Mouse (Mus musculus) layer of hippocampus, adult 11-12 months (tissue): ENCODE measurements around the gene Nmt1.
A peak's percentile ranks its signal among the peaks of the same experiment; 100 is the strongest.

Experiments
- DNase-seq: peaks from one replicate; pipeline ENCODE4 v3.0.0; 2022; ENCODE audit warnings: low spot score

Nmt1 gene

DNA sequence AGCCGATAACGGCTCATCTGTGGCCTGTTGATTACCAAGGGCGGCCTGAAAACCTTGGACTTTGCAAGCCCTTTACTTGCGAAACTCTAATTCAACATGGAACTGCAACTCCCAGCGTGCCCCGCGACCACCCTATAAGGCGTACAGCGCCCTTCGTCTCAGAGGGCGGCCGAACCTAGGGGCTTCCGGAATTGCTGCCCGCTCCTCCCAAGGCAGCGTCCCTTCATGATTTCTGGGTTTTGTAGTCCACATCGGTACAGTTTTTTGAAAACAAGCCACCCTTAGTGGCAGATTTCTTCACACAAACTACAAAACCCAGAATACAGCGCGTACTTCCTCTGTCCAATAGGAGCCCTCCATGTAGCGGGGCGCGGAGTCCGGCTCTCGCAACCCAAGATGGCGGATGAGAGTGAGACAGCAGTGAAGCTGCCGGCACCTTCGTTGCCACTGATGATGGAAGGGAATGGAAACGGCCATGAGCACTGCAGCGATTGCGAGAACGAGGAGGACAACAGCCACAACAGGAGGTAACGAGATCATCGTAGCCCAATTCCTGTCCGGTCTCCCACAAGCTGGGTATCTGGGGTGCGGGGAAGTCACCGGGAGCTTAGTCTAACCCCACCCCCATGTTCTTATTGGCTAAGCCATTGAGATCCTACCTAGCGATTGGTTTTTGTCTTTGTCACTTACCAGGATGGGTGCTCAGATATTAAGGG is at the start of gene Nmt1, which contains the start of gene Dcakd:
Nmt1 (plus strand) TSS at position 15 of the 716 bp plus-strand sequence.
Dcakd (minus strand) TSS at position 158 of the 716 bp plus-strand sequence.
- DNase-seq = peak; percentile 95

DNA sequence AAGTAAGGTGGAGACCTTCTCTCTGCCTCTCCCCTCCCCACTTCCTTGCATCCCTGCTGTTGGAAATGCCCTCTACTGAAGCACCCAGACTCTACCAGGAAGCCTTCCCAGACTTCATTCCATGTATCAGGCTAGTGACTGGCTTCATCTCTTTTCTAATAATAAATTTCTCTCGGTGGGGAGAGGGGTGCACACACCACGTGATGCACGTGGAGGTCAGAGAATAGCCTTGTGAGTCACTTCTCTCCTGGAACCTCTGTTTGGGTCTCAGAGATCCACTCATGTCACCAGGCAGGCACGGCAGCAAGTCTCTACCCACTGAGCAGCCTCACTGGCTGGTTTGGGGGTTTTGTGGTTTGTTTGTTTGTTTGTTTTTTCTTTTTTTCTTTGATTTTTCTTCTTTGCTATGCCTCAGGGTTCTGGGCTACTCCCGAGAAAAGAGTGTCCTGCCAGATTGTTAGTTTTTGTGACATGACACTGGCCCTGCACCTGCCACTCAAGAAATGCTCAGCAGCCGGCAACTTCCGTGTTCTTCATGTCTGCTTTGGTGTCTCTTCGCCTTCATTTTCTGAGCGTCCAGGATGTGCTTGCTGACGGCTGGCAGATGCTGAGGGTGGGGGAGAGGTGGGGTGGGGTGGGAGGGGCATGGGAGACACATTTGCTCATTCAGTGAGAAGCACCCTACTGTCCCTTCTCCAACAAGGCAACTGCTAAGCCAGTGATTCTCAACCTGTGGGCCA is 46.7 kb upstream of the Nmt1 start:
- DNase-seq = no peak

DNA sequence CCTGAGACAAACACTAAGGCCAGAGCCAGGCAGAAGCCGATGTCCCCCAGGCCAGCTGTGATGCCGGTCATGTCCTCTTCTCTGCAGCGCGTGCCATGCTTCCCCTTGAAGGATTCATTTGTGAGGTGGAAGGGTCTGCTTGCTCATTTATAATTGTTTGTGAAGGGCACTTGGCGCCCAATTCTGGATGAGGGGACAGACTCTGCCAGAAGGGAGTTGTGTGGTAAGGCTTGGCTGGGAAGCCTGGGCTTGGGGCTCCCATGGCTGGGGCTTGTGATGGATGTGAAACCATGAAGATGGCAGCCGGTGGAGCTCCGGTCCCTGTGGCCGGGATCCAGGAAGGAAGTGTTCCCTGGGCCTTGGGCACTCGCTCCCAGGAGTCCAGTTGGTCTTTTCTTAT is 43.9 kb upstream of the Nmt1 start:
- no peak for DNase-seq

DNA sequence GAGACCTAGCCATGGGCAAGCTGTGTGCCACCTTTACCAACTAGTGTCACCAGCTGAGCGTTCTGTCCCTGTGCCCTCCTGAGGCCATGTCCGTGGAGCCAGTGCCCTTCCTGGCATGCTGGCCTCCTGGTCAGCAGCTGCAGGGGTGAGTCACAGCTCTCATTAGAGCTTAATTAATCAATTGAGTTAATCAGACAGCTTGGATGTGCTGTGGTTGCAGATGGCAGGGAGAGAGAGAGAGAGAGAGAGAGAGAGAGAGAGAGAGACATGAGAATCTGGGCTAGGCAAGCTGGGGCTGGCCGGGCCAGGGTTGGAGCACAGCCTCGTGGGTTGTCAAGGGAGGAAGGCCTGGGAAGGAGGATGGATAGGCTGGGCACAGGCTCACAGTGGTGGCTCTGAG is 43.4 kb upstream of the Nmt1 start:
- DNase-seq = no peak

DNA sequence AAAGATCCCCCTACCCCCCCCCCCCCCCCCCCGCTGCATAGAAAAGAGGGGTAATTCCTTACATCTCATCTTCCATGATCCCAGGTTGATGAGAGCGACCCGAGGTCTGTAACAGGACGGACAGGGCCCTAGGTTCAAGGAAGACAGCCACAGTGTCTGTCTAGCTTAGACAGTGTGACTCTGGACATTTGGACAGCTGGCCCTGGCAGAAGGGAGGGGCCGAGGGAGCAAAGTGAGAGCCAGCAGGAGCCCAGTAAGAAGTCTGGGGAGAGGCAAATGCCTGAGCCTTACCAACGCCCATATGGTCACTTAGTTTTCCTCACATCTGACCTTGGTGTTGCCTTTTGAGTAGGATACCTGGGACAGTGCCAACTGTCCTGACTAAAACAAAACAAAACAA is 42.8 kb upstream of the Nmt1 start:
- no peak for DNase-seq

DNA sequence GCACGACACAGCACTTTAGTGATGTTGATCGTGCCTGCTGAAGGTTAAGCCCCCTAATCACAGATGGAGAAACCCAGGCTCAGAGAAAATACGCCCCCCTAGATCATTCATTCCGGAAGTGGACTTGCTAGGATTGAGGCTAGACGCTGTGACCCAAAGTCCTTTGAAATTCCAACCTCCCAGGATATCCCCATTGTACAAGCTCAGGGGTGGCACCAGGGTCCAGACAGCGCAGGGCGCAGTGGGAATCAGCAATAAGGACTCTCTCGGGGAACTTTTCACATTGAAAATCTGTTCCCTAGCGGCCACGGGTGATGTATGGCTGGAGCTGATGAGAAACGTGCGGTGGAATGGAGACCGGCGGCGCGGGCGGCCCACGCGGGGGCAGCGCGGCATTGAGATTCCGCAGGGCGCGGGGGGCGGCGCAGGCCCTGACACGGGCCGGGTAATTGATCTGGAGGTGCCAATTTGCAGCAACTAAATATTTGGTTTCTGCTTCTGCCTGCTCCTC is 38.3 kb upstream of the Nmt1 start:
- no peak for DNase-seq

DNA sequence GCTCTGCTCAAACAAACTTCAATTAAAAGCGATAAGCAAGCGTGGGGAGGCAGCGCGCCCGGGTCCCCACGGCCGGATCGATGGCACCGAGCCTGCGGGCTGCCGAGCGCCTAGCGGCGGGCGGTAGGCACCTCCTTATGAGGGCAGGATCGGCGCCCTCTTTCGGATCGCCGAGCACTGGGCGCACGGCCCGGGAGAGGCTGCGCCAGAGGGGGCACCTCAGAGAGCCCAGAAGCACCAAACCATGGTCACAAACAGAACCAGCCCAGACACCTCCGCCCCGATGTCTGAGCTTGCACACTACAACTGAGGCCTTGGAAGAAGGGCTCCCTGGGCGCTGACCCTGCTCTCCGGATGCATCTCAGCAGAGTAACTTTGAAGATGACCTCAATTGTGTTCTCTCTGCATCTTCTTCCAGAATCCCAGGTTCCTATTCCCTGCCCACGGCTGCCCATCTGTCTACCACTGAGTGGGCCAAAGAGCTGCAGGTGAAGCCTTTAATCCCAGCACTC is 37.8 kb upstream of the Nmt1 start:
- peak; percentile 54 for DNase-seq

DNA sequence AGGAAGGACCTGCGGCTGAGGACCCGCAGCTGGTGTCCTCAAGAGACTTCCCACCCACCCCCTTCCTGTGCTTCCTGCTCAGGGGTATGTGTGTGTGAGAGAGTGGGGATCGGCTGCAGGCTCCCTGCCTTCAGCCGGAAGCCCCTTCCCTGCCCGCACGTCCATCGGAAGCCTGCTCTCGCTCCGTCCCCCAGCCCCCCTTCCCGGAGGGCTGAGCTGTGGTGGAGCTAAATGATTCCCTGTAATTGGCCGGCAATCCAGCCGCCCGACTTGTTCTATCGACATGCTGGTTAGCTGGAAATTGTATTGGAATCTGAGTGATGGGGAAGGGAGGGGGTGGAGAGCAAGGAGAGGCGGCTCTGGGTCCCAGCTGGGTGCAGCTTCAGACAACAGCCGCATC is 36.3 kb upstream of the Nmt1 start:
- no peak for DNase-seq

DNA sequence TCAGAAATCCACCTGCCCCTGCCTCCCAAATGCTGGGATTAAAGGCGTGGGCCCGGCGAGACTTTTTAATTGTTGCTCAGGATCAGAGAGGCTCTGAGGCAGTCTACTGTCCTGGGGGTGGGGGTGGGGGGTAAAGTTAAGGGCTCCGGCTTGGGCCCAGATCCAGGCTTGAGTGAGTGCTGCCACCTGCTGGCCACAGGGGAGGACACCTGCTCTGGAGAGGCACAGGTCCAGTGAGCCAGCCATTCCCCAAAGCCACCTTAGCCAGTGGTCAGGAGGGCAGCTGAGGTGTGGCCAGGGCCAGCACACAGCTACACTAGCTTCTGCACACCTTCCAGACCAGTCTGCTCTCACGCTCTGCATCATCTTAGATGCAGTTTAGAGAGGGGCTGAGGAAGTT is 35.0 kb upstream of the Nmt1 start:
- peak; percentile 71 for DNase-seq

DNA sequence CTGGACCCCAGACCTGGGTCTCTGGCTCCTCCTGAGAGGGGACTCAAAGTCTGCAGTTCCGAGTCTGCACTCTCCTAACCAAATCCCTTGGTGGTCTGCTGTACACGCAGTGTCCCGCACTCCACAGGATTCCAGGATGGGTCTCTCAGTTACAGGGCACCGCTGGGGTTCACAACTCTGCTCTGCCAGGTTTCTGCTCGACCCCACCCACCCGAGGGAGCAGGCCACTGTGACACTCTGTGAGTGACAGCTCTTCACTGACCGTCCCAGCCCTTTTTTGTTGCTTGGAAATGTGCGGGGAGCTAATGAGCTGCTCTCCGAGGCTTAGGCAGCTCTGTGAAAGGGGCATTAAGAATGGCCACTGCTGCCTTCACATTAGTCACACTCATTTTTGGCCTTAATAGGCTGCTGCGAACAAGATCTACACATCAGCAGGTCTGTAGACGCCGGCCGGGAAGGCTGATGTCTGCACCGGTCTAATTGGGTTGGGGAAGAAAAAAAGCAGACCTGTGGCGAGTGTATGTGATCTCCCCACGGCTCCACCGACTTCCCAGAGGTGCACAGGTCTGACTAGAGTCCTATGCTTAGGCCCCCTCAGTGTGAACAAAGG is 34.5 kb upstream of the Nmt1 start:
- no peak for DNase-seq

DNA sequence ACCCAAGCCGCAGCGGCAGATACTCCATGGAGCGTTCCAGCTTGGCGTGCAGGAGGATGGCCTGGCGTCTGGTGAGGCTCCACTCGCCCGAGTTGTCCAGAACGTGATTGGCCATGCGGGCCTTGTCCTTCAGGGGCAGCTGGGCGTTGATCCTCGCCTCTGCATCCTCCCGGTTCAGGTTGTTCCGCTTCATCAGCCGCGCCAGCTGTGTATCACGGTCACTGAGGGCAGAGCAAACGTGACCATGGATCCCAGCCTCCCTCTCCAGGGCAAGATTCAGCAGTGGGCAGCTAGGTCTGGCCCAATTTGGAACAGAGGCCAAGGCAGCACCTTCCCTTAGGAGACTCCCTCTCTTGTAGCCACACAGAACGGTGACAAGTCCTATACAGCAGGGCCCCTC is 33.0 kb upstream of the Nmt1 start:
- no peak for DNase-seq

DNA sequence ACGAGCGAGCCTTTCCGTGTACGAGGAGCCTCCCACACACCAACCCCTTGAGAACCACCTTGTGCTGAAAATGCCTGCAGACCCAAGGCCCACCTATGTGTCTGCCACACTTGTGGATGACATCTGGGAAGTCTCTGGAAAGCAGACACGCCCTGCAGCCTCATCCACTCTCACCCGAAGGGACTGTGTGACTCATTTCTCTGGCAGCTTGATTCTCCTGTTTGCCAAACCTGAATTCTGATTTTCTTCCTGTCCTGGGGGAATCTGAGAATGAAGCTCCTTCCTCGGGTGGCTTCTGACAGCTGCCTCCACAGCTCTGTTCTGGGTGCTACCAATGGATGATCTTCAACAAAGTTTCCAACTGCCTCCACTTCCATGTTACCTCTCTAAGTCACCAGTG is 31.6 kb upstream of the Nmt1 start:
- no peak for DNase-seq

DNA sequence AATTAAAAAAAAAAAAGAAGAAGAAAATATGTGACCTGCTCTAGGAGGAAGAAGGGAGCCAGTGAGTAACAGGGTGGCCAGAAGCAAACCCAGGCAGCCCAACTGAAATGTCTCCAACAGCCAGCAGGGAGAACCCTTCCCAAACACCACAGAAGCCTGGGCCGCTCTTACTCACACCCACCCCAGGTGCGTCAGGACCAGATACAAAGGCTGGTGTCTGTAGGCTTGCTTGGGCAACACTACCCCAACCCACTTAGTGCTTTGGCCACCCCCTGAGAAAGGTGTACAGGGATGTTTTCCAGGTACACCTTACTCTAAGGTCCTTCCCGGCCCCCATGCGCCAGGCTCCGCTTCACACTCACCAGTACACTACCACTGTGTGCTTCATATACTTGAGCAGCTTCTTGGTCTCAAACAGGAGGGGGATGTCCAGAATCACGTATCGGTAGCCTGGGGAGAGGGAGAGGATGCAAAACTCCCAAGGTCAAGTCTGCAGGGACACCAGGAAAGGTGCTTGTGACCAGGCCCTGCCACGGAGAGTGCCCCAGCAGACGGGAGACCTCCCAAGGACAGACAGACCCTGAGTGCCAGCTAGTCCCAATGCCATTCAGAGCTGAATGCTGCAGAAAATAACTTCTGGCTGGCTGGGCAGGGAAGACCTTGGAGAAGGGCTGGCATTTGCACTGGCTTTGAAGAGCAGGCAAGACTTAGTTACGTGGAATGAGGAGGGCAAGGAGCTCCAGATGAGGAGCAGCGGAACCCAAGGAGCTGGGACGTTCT is 30.8 kb upstream of the Nmt1 start:
- DNase-seq = no peak

DNA sequence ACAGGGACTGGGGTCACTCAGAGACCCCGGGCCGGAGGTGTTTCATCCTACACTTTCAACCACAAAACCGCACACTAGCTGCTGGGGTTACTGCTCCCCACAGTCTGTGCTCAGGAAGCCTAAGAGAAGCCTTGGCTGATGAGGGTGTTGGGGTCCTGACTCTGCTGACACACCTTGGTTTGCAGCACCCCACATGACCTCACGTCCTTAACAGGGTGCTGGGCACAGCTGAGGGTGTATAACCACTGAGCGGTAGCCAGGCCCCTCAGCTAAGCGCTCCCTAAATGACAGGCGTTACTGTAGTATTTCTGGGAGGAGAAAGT is 29.8 kb upstream of the Nmt1 start:
- no peak for DNase-seq

DNA sequence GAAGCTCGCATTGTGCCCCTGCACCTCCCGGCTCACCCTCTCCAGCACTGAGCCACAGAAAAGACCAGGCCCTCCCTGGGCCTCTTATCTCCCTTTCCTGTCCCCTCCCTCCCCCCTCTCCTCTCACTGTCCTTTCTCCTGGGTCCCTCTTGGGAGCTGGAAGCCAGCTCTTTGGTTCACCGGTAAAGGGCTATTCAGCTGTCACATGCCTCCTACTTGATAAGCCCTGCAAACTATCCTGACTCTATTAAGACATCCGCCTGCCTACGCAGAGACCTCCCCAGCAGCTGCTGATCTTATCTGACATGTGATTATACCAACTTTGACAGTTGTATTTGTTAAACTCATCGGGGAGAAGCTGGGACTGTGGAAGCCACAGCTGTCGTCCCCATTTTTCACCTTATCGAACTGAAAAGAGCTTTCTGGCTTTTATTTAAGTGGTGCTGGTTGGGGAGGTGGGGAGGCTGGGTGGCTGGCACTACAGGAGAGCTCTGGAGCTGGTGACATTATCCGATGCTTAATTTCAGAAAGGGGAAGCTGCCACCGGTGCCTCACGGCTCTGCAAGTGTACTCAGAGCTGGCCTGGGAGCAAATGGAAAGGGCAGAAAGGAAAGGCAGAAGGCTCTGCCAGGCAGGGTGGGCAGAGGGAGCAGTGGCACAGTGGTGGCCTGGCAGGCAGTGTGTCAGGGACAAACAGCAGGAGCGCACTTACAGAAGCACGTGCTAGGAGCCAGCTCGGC is 29.2 kb upstream of the Nmt1 start:
- DNase-seq = no peak

DNA sequence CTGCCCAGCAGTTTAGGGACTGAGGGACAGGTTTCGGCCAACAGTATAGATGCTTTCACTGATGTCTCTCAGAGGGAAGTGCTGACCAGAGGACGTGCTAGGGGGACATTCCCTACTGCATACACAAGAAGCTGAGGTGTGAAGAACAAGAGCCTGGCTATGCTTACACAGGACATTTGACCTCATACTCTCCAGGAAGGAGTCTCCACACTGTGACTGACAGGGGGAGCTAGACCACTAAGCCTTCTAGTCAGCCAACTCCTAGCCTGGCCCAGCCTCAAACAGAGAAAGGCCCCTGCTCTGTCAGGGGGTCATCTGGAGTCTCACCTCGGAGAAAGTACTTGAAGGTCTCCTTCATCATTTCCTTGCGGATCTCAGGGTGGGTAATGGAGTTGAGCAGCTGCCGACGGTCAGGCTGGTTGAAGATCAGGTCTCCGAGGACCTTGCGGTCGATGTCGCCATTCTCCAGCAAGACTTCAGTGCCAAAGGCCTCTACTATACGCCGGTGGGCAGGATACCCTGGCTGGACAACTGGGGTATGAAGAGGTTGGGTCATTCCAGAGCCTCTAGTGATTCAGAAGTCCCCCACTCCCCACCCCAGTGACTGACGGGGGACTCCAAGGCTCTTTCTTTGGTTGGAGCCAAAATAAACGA is 28.5 kb upstream of the Nmt1 start:
- DNase-seq = no peak

DNA sequence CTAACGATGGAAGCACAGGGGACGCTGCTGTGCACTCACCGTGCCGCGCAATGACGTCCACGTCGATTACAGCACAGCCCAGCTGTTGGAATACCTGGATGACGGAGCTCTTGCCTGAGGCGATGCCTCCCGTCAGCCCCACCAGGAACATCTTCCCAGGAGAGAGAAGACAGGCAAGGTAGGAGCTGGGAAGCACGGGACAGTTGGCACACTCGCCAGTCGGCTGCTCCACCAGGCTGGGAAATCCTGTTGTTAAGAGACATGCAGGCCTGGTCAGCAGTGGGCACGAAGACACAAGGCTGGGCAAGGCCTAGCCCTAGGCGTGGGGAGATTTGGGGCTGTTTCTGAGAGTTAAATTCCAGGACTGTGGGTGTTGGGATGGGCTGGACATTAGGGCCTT is 27.9 kb upstream of the Nmt1 start:
- DNase-seq = no peak

DNA sequence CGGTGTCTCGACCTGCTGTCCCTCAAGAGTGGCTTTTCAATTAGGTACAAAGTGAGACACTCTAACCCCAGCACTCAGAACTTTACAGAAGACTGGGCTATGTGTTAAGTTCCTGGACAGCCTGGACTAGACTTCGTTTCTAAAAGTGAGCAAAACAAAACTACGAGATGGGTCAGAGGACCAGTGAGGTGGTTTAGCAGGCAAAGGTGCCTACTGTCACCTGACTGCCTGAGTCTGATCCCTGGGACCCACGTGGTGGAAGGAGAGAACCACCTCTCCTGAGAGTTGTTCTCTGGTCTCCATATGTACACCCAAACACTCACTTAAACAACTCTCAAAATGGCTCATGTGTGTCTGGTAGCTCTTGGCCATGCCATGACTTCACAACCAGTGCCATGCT is 26.9 kb upstream of the Nmt1 start:
- DNase-seq = no peak

DNA sequence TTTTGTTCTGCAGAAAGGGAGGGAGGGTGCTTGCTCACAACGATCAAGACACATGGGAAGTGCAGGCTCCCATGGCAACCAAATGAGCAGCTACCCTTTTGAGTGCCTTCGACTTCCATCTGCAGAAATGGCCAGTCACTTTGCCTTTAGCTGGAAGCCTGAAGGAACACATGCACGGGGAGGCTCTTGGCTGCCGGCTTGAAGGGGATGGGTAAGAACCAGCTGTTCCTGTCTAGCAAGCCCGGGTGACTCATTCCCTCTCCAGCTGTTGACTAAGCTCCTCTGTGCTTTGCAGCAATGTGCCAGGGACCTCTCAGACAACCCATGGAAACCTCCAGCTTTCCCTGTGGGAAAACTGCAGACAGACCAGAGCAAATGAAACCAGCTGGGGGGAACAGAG is 24.8 kb upstream of the Nmt1 start:
- DNase-seq = peak; percentile 77

DNA sequence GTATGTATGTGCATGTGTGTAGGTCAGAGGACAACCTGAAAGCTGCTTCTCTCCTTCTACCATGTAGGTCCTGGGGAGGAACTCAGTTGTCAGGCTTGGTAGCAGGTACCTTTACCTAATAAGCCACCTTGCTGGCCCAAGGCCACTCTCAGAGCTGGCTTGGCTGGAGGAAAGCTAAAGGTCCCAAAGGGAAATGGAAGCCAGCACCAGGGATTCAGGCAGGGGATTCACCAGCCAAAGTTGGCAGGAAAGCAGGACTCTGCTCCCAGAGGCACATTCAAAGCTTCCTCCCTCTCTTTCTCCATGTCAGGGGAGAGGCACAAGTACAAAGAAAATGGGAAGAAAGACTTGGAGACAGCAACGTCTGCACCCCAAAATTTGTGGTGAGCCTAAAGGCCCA is 23.1 kb upstream of the Nmt1 start:
- DNase-seq = no peak
